ENCODE assay signal across 8 mouse cellular contexts in genomic region chr17:46252571-46253451, GRCm38 (mm10). TPM values are rescaled to one million over a fixed set of nuclear protein-coding genes. Genes with fewer than 3 reads are reported as not detected.
DNase-seq lines count a peak whose midpoint lies in the region; ATAC-seq and TF ChIP-seq lines count a peak whose summit lies in the region.

No protein-coding gene starts in this region.

- H3K4me2 ChIP-seq in heart, embryonic 13.5 days, result peak overlapping the region; percentile 100

- no peak for ATAC-seq in heart, embryonic 13.5 days (ENCODE audit: extremely low read depth, insufficient number of reproducible peaks, low FRiP score, low TSS enrichment)

- no peak overlapping the region for H3K4me3 ChIP-seq in lung, adult 2 months (replicated peaks; ENCODE audit: extremely low read depth, low read depth, low read length)
- peak overlapping the region; percentile 71 for H3K4me3 ChIP-seq in heart, embryonic 13.5 days
- H3K4me3 ChIP-seq in limb, embryonic 10.5 days, result peak overlapping the region; percentile 74

- DNase-seq in lung, adult 2 months, result no peak
- DNase-seq in lung, postnatal 14 days, result no peak
- peak; percentile 69 for DNase-seq in brain, adult 2 months (ENCODE audit: low read depth, low spot score)
- peak; percentile 52 for DNase-seq in limb, embryonic 10.5 days (ENCODE audit: low spot score)
- peak; percentile 67 for DNase-seq in naive thymus-derived CD4-positive, alpha-beta T cell, adult 2 months (ENCODE audit: low read depth)
- no peak for DNase-seq in testis, postnatal 10 days (ENCODE audit: low spot score)
- no peak for DNase-seq in cerebellum, adult 11 months

- peaks cover 15% of the 10 kb centered on the region for H3K4me1 ChIP-seq in lung, adult 2 months (ENCODE audit: control insufficient read depth, insufficient read depth, low read length)
- H3K4me1 ChIP-seq in heart, embryonic 13.5 days, result peaks cover 30% of the 10 kb centered on the region
- peaks cover 34% of the 10 kb centered on the region for H3K4me1 ChIP-seq in limb, embryonic 10.5 days

- peaks cover 55% of the 10 kb centered on the region for H3K36me3 ChIP-seq in heart, embryonic 13.5 days
- peaks cover 53% of the 10 kb centered on the region for H3K36me3 ChIP-seq in limb, embryonic 10.5 days

- no peak for TF ChIP-seq POLR2A in lung, adult 2 months (IDR thresholded peaks at IDR 0.05; ENCODE audit: borderline replicate concordance, extremely low read depth, low read depth, low read length)

- H3K27ac ChIP-seq in heart, embryonic 13.5 days (replicated peaks), result no peak overlapping the region
- H3K27ac ChIP-seq in limb, embryonic 10.5 days, result peak overlapping the region; percentile 47; the same call in 1 of the 2 replicates

- TF ChIP-seq CTCF in lung, adult 2 months (IDR thresholded peaks at IDR 0.05; ENCODE audit: insufficient read depth, low read length), result peak; percentile 39; the same call in 1 of the 2 replicates

- no peaks in the 10 kb centered on the region for H3K9me3 ChIP-seq in heart, embryonic 13.5 days
- no peaks in the 10 kb centered on the region for H3K9me3 ChIP-seq in limb, embryonic 10.5 days (replicated peaks)

- 51% methylated on average over 14 of the region's 14 CpGs for WGBS in lung, adult 2 months
- WGBS in heart, embryonic 13.5 days, result 54% methylated on average over 14 of the region's 14 CpGs
- WGBS in limb, embryonic 10.5 days, result 59% methylated on average over 14 of the region's 14 CpGs

- 0 out of 2 replicates have a peak overlapping the region, but pooled peaks have one; percentile 79 for H3K9ac ChIP-seq in heart, embryonic 13.5 days

- peaks cover 28% of the 10 kb centered on the region for H3K27me3 ChIP-seq in heart, embryonic 13.5 days (replicated peaks)
- peaks cover 35% of the 10 kb centered on the region for H3K27me3 ChIP-seq in limb, embryonic 10.5 days (ENCODE audit: low read depth, poor library complexity, severe bottlenecking)

RNA-seq across cellular contexts. Expression of gene Lrrc73, which starts 0.5 kb away (rescaled TPM):
- 6.8 TPM in 2 replicates for polyA plus RNA-seq in lung, adult 2 months (2012; rRNA removed)
- 0.59 and 0.88 TPM in 2 replicates for polyA plus RNA-seq in heart, embryonic 13.5 days (2015; fragmentation: Nextera tagmentation; extraction: Ambion mirVana)
- polyA plus RNA-seq in limb, embryonic 10.5 days (2016; fragmentation: Nextera tagmentation; extraction: Ambion mirVana), result 0.25 and 0.44 TPM in 2 replicates

RNA-seq across cellular contexts. Expression of gene Yipf3, which starts 4.9 kb away (rescaled TPM):
- polyA plus RNA-seq in lung, adult 2 months (2012; rRNA removed), result 208 and 209 TPM in 2 replicates
- 80.3 and 83.1 TPM in 2 replicates for polyA plus RNA-seq in heart, embryonic 13.5 days (2015; fragmentation: Nextera tagmentation; extraction: Ambion mirVana)
- polyA plus RNA-seq in limb, embryonic 10.5 days (2016; fragmentation: Nextera tagmentation; extraction: Ambion mirVana), result 73.0 and 81.9 TPM in 2 replicates

RNA-seq across cellular contexts. Expression of gene Polr1c, which starts 5.0 kb away (rescaled TPM):
- 35.9 and 39.5 TPM in 2 replicates for polyA plus RNA-seq in lung, adult 2 months (2012; rRNA removed)
- polyA plus RNA-seq in heart, embryonic 13.5 days (2015; fragmentation: Nextera tagmentation; extraction: Ambion mirVana), result 46.8 and 48.4 TPM in 2 replicates
- 132 and 144 TPM in 2 replicates for polyA plus RNA-seq in limb, embryonic 10.5 days (2016; fragmentation: Nextera tagmentation; extraction: Ambion mirVana)

RNA-seq across cellular contexts. Expression of gene Tjap1, which starts 30.0 kb away (rescaled TPM):
- polyA plus RNA-seq in lung, adult 2 months (2012; rRNA removed), result 45.2 TPM in 2 replicates
- 35.7 and 37.1 TPM in 2 replicates for polyA plus RNA-seq in heart, embryonic 13.5 days (2015; fragmentation: Nextera tagmentation; extraction: Ambion mirVana)
- 60.3 and 61.2 TPM in 2 replicates for polyA plus RNA-seq in limb, embryonic 10.5 days (2016; fragmentation: Nextera tagmentation; extraction: Ambion mirVana)

RNA-seq across cellular contexts. Expression of gene Dlk2, which starts 44.4 kb away (rescaled TPM):
- 0.54 and 3.1 TPM in 2 replicates for polyA plus RNA-seq in lung, adult 2 months (2012; rRNA removed)
- polyA plus RNA-seq in heart, embryonic 13.5 days (2015; fragmentation: Nextera tagmentation; extraction: Ambion mirVana), result 0.35 and 0.47 TPM in 2 replicates
- polyA plus RNA-seq in limb, embryonic 10.5 days (2016; fragmentation: Nextera tagmentation; extraction: Ambion mirVana), result 0.65 and 1.3 TPM in 2 replicates

Comparison
In these comparisons a context has a peak if more than half of its experiments do, and no peak if none do; other contexts are left out.
1. DNase-seq: peak in brain, adult 2 months (single experiment), limb, embryonic 10.5 days (single experiment) and naive thymus-derived CD4-positive, alpha-beta T cell, adult 2 months (single experiment); none in lung, adult 2 months (single experiment), lung, postnatal 14 days (single experiment), testis, postnatal 10 days (single experiment) and cerebellum, adult 11 months (single experiment).